Mouse (Mus musculus) ES-E14 (cell line): ENCODE results near the gene Actl11.

Source experiments
- CHD2 ChIP-seq: IDR thresholded peaks from 2 replicates; pipeline ENCODE4 v1.6.1; 2014; ENCODE audit warnings: mild to moderate bottlenecking, low read depth, low read length, inconsistent platforms
- HCFC1 ChIP-seq: IDR thresholded peaks from 2 replicates; pipeline ENCODE4 v1.6.1; 2012; ENCODE audit warnings: low read length, inconsistent platforms, borderline replicate concordance; ENCODE audit not compliant: insufficient read depth
- MAFK ChIP-seq: IDR thresholded peaks from 2 replicates; pipeline ENCODE4 v1.6.1; 2014; ENCODE audit warnings: mild to moderate bottlenecking, low read depth, low read length, inconsistent platforms; ENCODE audit not compliant: insufficient read depth

DNA sequence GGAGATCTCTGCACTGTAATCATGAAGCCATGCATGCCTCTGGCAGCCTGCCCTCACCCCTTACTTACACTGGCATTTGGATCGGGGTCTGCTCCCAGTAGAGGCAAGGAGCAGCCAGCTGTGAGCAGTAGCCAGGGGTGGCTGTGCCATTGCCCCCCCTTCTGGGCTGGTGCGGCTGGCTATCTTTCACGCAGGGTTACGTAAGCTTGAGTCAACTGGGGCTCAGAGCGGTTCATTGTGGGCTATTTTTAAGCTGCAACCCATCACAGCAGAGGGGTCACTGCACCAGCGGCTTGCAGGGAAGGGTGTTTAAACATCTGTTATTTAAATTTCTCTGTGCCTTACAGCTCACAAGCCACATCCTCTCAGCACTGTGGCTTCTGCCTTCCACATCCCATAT lies 4.3 kb upstream of the Actl11 start:
- TF ChIP-seq CHD2 (no peak), MAFK (no peak), HCFC1 (no peak)
